Mouse (Mus musculus): ENCODE measurements around the gene Dbr1. TPM values are rescaled to one million over a fixed set of nuclear protein-coding genes. Genes with fewer than 3 reads are reported as not detected.
A peak's percentile ranks its signal among the peaks of the same experiment; 100 is the strongest.
"Not testable (repeated sequence)": the region's sequence is repeated elsewhere in the genome, so short reads cannot be mapped to it uniquely, and the experiment has no call there.

The Dbr1 gene
- polyA plus RNA-seq, 1 experiment from 2014 or later, result 35.4 TPM

DNA sequence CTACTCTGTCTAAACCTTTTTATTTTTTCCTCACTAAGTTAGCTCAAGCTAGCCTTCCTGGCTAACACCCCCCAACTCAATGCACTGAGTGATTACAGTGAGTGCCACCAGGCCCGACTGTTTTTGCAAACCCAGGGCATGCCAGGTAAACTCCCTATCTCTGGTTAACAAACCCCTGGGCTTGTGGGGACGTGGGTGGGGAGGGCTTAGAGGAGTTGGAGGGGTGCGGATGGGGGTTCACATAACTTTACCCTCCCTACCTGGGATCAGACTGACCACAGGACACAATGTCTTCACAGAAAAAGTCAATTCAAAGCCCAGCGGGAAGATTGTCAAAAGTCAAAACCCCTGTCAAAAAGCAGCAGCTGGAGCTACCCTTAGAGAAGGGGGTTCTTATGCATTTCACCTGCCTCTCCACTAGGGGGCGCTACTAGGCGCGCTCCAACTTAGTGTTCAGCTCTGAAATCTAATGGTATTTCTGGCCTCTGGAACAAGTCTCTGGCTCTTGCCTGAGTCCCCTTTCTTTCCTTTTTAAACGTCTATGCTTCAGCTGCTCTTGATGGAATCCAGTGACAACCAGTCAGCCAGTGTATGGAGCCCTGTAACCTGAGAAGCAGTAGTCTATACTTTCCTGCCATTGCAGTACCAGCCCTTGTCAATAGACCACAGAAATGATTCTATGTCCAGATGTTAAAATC, 12.1 kb downstream of the Dbr1 start:
- DNase-seq (ENCODE audit: low spot score) (peak; percentile 80), ATAC-seq (ENCODE audit: insufficient number of reproducible peaks, low FRiP score, low TSS enrichment, low read depth) (peak; percentile 76; the same call in 1 of the 2 replicates)
- Histone ChIP-seq H3K36me3 (ENCODE audit: control insufficient read depth, insufficient read depth, low read length) (peaks cover 8% of the 10 kb centered on the region; the same call in 1 of the 2 replicates), H3K9ac (ENCODE audit: low read length) (no peak overlapping the region), H3K9me3 (ENCODE audit: control insufficient read depth, low read length) (no peaks in the 10 kb centered on the region), H3K4me2 (ENCODE audit: low read depth, severe bottlenecking) (no peak overlapping the region), H3K27me3 (ENCODE audit: control insufficient read depth, insufficient read depth, low read length) (no peaks in the 10 kb centered on the region), H3K4me3 (ENCODE audit: low read depth, low read length) (no peak overlapping the region), H3K4me1 (ENCODE audit: control insufficient read depth, insufficient read depth, low read length) (no peaks in the 10 kb centered on the region), H3K27ac (replicated peaks; ENCODE audit: low read depth, low read length) (no peak overlapping the region)
- 30% methylated on average over 8 of the region's 8 CpGs for WGBS

DNA sequence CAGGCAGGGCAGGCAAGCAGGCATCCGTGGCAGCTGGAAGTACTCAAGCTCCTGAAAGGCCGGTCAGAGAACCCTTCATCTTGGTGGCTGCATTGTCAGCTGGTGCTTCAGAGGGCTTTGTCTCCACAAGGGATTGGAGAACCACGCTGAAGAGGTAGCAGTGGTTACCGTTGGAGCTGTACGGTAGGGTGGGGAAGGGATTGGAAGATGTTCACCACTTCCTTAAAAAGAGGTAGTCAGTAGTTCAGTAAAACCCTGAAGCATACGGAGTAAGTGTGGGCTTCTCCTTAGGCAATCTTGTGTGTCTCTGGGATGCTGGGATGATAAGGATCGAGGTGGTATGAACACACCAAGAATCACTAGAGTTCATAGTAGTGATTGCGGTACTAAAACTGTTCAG, 15.5 kb downstream of the Dbr1 start:
- no peak for DNase-seq (ENCODE audit: low spot score)
- Histone ChIP-seq H3K27me3 (ENCODE audit: control insufficient read depth, insufficient read depth, low read length) (no peaks in the 10 kb centered on the region), H3K4me1 (ENCODE audit: control insufficient read depth, insufficient read depth, low read length) (no peaks in the 10 kb centered on the region), H3K9ac (ENCODE audit: low read length) (no peak overlapping the region), H3K4me3 (ENCODE audit: low read depth, low read length) (no peak overlapping the region), H3K36me3 (ENCODE audit: control insufficient read depth, insufficient read depth, low read length) (no peaks in the 10 kb centered on the region), H3K4me2 (ENCODE audit: low read depth, severe bottlenecking) (no peak overlapping the region), H3K27ac (replicated peaks; ENCODE audit: low read depth, low read length) (no peak overlapping the region), H3K9me3 (ENCODE audit: control insufficient read depth, low read length) (no peaks in the 10 kb centered on the region)
- WGBS, result 75% methylated on average over 8 of the region's 8 CpGs
- ATAC-seq (ENCODE audit: insufficient number of reproducible peaks, low FRiP score, low TSS enrichment, low read depth), result no peak

DNA sequence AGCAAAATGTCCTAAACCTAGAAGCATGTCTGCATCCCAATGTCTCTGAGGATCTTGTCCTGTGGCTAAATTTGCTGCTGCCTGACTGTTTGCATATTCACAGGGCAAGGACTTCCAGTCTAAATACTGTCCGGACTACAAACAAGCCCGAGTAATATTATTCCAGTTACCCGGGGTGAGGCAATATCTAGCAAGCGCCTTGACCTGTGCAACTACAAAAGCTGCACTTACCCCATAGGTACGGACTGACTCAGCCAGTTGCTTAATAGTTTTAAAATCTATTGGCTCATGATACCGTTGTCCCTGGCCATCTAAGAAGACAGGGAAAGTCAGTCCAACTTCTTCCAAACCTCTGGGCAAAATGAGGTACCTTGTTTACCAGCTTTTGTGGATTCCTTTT, 23.5 kb downstream of the Dbr1 start:
- not testable (repeated sequence) for ATAC-seq (ENCODE audit: insufficient number of reproducible peaks, low FRiP score, low TSS enrichment, low read depth); H3K36me3 ChIP-seq (ENCODE audit: control insufficient read depth, insufficient read depth, low read length); H3K4me3 ChIP-seq (ENCODE audit: low read depth, low read length); H3K9ac ChIP-seq (ENCODE audit: low read length); H3K4me2 ChIP-seq (ENCODE audit: low read depth, severe bottlenecking); H3K27me3 ChIP-seq (ENCODE audit: control insufficient read depth, insufficient read depth, low read length); H3K9me3 ChIP-seq (ENCODE audit: control insufficient read depth, low read length); H3K27ac ChIP-seq (replicated peaks; ENCODE audit: low read depth, low read length); DNase-seq (ENCODE audit: low spot score); H3K4me1 ChIP-seq (ENCODE audit: control insufficient read depth, insufficient read depth, low read length)
- WGBS, result 91% methylated on average over 6 of the region's 6 CpGs

DNA sequence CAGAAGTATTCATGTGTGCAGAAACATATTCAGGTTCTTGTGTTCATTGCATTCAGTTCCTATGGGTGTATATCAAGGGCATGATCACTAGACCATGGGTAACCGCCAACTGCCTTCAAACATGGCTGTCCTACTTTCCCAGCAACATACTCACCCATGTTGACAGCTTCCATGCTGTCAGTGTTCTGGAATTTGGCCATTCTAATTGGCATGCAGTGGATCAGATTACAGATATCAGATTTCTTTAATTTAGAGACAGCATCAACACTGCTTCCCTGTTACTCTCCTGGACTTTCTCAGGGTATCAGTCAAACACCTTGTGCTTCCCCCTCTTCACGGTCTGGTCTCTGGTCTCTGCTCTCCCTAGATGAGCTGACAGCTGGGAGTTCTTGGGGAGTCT, 28.0 kb downstream of the Dbr1 start:
- no peak for ATAC-seq (ENCODE audit: insufficient number of reproducible peaks, low FRiP score, low TSS enrichment, low read depth)
- Histone ChIP-seq H3K9ac (ENCODE audit: low read length) (no peak overlapping the region), H3K27ac (replicated peaks; ENCODE audit: low read depth, low read length) (no peak overlapping the region), H3K36me3 (ENCODE audit: control insufficient read depth, insufficient read depth, low read length) (no peaks in the 10 kb centered on the region), H3K4me3 (ENCODE audit: low read depth, low read length) (no peak overlapping the region), H3K27me3 (ENCODE audit: control insufficient read depth, insufficient read depth, low read length) (no peaks in the 10 kb centered on the region), H3K9me3 (ENCODE audit: control insufficient read depth, low read length) (no peaks in the 10 kb centered on the region), H3K4me1 (ENCODE audit: control insufficient read depth, insufficient read depth, low read length) (no peaks in the 10 kb centered on the region), H3K4me2 (ENCODE audit: low read depth, severe bottlenecking) (no peak overlapping the region)
- 70% methylated on average over 2 of the region's 2 CpGs for WGBS
- no peak for DNase-seq (ENCODE audit: low spot score)

DNA sequence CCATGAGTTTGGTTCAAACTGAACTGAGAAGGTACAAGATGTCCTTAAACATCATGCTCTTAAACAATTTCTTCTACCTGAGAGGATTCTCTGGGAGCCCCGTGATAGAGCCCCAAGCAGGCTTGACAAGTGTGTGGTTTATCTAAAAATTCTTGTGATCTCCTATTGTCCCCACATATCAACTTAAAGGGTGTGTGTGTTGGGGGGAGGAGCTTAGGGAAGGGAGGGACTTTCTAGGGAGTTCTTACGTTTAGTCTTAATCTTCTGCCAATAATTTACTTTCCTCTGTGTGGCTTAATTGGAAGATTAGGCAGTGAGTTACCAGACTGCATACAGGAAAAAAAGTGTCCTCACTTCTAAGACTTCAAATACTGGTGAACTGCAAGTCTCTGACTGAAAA, 36.6 kb downstream of the Dbr1 start, which contains the start of gene A4gnt:
Gene A4gnt, plus strand, starts transcription at position 301 of the 400 bp plus-strand sequence.
- DNase-seq (ENCODE audit: low spot score) (no peak), ATAC-seq (ENCODE audit: insufficient number of reproducible peaks, low FRiP score, low TSS enrichment, low read depth) (no peak)
- Histone ChIP-seq H3K9me3 (ENCODE audit: control insufficient read depth, low read length) (no peaks in the 10 kb centered on the region), H3K4me2 (ENCODE audit: low read depth, severe bottlenecking) (no peak within 1 kb of the TSS), H3K27ac (replicated peaks; ENCODE audit: low read depth, low read length) (no peak within 1 kb of the TSS), H3K27me3 (ENCODE audit: control insufficient read depth, insufficient read depth, low read length) (no peaks in the 10 kb centered on the region), H3K4me1 (ENCODE audit: control insufficient read depth, insufficient read depth, low read length) (no peaks in the 10 kb centered on the region), H3K36me3 (ENCODE audit: control insufficient read depth, insufficient read depth, low read length) (no peaks in the 10 kb centered on the region), H3K4me3 (ENCODE audit: low read depth, low read length) (no peak within 1 kb of the TSS), H3K9ac (ENCODE audit: low read length) (no peak within 1 kb of the TSS)
- WGBS, result 53% methylated on average over 2 of the region's 2 CpGs

DNA sequence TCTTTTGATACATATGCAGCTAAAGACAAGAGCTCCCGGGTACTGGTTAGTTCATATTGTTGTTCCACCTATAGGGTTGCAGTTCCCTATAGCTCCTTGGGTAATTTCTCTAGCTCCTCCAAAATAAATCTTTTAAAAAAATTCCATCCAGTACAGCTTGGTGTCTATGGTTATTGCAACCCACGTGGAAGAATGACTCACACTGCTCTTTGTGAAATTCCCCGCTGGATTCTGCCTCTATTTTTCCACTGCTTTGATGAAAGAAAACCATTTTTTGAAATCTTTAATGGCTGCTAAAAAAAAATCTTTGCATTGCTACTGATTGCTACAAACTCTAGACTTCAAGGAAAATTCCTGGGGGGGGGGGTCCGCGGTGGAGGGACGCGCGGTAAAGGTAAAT, 44.1 kb downstream of the Dbr1 start:
- no peak overlapping the region for H3K9ac ChIP-seq (ENCODE audit: low read length)
- ATAC-seq (ENCODE audit: insufficient number of reproducible peaks, low FRiP score, low TSS enrichment, low read depth), result no peak
- H3K27ac ChIP-seq (replicated peaks; ENCODE audit: low read depth, low read length), result no peak overlapping the region
- DNase-seq (ENCODE audit: low spot score), result no peak
- H3K4me1 ChIP-seq (ENCODE audit: control insufficient read depth, insufficient read depth, low read length), result no peaks in the 10 kb centered on the region
- no peaks in the 10 kb centered on the region for H3K36me3 ChIP-seq (ENCODE audit: control insufficient read depth, insufficient read depth, low read length)
- H3K4me2 ChIP-seq (ENCODE audit: low read depth, severe bottlenecking), result no peak overlapping the region
- H3K4me3 ChIP-seq (ENCODE audit: low read depth, low read length), result no peak overlapping the region
- WGBS, result 94% methylated on average over 8 of the region's 8 CpGs
- H3K27me3 ChIP-seq (ENCODE audit: control insufficient read depth, insufficient read depth, low read length), result no peaks in the 10 kb centered on the region
- no peaks in the 10 kb centered on the region for H3K9me3 ChIP-seq (ENCODE audit: control insufficient read depth, low read length)

DNA sequence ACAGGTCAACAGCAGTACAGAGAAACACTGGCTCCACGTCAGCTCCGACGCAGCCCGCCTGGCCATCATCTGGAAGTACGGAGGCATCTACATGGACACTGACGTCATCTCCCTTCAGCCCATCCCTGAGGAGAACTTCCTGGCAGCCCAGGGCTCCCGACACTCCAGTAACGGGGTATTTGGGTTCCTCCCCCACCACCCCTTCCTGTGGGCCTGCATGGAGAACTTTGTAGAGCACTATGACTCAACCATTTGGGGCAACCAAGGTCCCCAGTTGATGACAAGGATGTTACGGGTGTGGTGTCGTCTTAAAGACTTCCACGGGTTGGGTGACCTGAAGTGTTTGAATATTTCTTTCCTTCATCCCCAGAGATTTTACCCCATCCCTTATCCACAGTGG, 44.6 kb downstream of the Dbr1 start:
- H3K4me2 ChIP-seq (ENCODE audit: low read depth, severe bottlenecking), result no peak overlapping the region
- no peaks in the 10 kb centered on the region for H3K27me3 ChIP-seq (ENCODE audit: control insufficient read depth, insufficient read depth, low read length)
- DNase-seq (ENCODE audit: low spot score) (no peak), ATAC-seq (ENCODE audit: insufficient number of reproducible peaks, low FRiP score, low TSS enrichment, low read depth) (no peak)
- 93% methylated on average over 11 of the region's 11 CpGs for WGBS
- no peak overlapping the region for H3K27ac ChIP-seq (replicated peaks; ENCODE audit: low read depth, low read length)
- no peaks in the 10 kb centered on the region for H3K9me3 ChIP-seq (ENCODE audit: control insufficient read depth, low read length)
- H3K36me3 ChIP-seq (ENCODE audit: control insufficient read depth, insufficient read depth, low read length), result no peaks in the 10 kb centered on the region
- H3K4me1 ChIP-seq (ENCODE audit: control insufficient read depth, insufficient read depth, low read length), result no peaks in the 10 kb centered on the region
- no peak overlapping the region for H3K9ac ChIP-seq (ENCODE audit: low read length)
- no peak overlapping the region for H3K4me3 ChIP-seq (ENCODE audit: low read depth, low read length)

DNA sequence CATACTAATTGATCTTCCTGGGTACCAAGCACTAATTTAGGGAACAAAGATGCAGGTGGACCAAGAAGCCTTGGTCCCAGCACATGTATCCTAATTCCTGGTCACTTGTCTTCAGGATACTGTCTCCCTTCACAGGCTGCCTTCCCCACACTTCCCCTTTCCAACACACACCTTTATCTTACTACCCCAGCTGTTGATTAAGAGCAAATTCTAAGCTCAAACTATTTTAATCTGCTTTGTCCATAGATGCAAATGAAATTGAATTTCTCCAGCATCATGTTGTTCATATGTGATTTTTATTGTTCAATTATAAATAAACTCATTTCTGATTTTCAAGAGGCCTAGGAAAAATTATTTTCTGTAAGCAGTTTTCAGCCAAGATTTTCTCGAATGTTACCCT, 46.4 kb downstream of the Dbr1 start:
- 75% methylated on average over 1 of the region's 1 CpGs for WGBS

DNA sequence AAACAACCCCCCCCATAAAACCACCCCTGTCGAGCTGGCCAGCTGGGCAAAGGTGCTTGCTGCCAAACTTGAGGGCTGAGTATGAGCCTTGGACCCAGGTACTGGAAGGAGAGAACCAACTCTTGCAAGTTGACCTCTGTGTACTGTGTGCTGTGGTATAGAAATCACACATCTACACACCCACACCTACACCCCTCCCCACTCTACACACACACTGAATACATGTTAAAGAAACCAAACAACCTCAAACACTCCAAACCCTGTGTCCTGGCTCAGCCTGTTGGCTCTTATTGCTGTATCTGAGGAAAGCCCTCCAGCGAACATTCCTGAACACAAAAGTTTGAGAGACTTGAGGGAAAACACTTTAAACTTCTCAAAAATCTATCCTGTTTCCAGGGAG, 47.4 kb downstream of the Dbr1 start:
- Histone ChIP-seq H3K9me3 (ENCODE audit: control insufficient read depth, low read length) (no peaks in the 10 kb centered on the region), H3K27me3 (ENCODE audit: control insufficient read depth, insufficient read depth, low read length) (no peaks in the 10 kb centered on the region), H3K36me3 (ENCODE audit: control insufficient read depth, insufficient read depth, low read length) (no peaks in the 10 kb centered on the region), H3K4me3 (ENCODE audit: low read depth, low read length) (no peak overlapping the region), H3K4me1 (ENCODE audit: control insufficient read depth, insufficient read depth, low read length) (no peaks in the 10 kb centered on the region), H3K27ac (replicated peaks; ENCODE audit: low read depth, low read length) (no peak overlapping the region), H3K9ac (ENCODE audit: low read length) (no peak overlapping the region), H3K4me2 (ENCODE audit: low read depth, severe bottlenecking) (no peak overlapping the region)
- no peak for ATAC-seq (ENCODE audit: insufficient number of reproducible peaks, low FRiP score, low TSS enrichment, low read depth)
- DNase-seq (ENCODE audit: low spot score), result no peak
- WGBS, result 56% methylated on average over 2 of the region's 2 CpGs

More for the DNA sequence above, 46.4 kb downstream of the Dbr1 start:
- H3K4me2 ChIP-seq (ENCODE audit: low read depth, severe bottlenecking), result no peak overlapping the region
- no peak overlapping the region for H3K9ac ChIP-seq (ENCODE audit: low read length)
- H3K27me3 ChIP-seq (ENCODE audit: control insufficient read depth, insufficient read depth, low read length), result no peaks in the 10 kb centered on the region
- no peak for DNase-seq (ENCODE audit: low spot score)
- no peak for ATAC-seq (ENCODE audit: insufficient number of reproducible peaks, low FRiP score, low TSS enrichment, low read depth)
- no peaks in the 10 kb centered on the region for H3K36me3 ChIP-seq (ENCODE audit: control insufficient read depth, insufficient read depth, low read length)
- H3K27ac ChIP-seq (replicated peaks; ENCODE audit: low read depth, low read length), result no peak overlapping the region
- H3K4me1 ChIP-seq (ENCODE audit: control insufficient read depth, insufficient read depth, low read length), result no peaks in the 10 kb centered on the region
- no peak overlapping the region for H3K4me3 ChIP-seq (ENCODE audit: low read depth, low read length)
- H3K9me3 ChIP-seq (ENCODE audit: control insufficient read depth, low read length), result no peaks in the 10 kb centered on the region

Data from limb, embryonic 11.5 days (tissue).